Mouse (Mus musculus): ENCODE measurements at regions not wholly inside any gene's neighbourhood (a gene's known extent, or its start where the extent isn't known, plus 50 kb on each side); places are given as distances from the start of the nearest gene placed in this dataset.

DNA sequence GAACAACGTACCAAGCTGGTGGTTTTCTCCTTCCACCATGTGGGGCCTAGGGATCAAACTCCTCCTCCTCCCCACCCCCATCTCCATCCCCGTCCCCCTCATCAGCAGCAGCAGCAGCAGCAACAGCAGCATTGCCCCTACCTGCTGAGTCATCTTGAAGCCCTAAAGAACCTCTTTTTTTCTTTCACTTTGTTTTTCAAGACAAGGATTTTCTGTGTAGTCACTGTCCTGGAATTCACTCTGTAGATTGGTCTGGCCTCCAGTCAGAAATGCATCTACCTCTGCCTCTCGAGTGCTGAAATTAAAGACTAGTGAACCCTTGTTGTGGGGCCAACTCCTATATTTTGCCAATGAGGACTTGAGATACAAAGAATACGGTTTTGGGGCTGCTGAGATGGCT is 85.6 kb upstream of the Tle3 start:
- DNase-seq (ENCODE audit: low spot score in 2 of 2), result no peak

DNA sequence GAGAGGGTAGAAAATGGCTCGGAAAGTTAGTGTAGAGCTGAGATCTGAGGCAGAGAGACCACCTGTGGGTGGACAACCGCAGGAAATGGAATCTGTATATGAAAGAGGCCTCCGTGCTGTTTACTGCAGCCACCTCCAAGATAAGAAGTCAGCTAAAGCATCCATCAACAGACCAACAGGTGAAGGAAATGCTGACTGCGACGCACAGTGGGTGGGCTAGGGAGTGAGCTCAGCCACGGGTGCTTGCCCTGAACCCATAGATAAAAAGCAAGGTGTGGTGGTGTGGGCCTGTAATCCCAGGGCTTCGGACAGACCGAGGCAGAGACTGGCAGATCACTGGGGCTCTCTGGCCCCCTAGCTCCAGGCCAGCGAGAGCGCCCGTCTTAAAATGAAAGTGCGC is 83.0 kb upstream of the Tle3 start:
- no peak for DNase-seq (ENCODE audit: low spot score in 2 of 2)

DNA sequence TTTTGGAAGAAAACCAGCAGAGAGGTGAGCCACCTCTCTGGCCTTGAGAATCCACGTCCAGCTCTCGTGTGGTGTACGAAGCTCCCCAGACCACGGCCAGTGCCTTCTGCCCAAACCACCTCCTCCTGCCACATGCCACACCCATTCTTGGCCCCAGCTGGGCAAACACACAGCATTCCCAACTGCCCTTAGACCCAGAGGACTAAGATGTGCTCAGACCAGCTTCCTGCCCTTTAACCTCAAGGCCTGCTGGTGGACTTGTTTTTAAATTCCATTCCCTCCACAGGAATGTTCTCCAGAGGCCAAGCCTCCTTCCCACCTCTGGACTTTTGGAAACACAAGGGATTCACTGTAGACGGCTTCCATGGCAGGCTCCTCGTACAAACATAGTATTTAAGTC is 82.5 kb upstream of the Tle3 start:
- DNase-seq (ENCODE audit: low spot score in 2 of 2), result no peak

DNA sequence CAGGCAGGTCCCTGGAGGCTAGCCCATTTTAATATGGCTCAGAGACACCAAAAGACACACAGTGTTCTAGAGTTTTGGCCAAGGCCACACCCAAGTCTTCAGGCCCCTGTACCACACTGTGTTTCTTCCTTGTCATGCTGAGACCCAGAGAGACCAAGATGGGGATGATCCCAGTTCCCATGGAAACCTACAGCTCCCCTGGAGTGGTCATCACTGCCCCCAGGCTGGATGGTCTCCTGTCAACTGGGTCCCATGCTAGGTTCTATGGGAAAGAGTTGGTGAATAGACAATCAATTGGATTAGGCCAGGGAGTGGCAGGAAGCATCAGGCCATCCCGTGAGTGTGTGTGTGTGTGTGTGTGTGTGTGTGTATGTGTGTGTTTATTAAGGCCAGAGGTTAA is 80.5 kb upstream of the Tle3 start:
- no peak for DNase-seq (ENCODE audit: low spot score in 2 of 2)

DNA sequence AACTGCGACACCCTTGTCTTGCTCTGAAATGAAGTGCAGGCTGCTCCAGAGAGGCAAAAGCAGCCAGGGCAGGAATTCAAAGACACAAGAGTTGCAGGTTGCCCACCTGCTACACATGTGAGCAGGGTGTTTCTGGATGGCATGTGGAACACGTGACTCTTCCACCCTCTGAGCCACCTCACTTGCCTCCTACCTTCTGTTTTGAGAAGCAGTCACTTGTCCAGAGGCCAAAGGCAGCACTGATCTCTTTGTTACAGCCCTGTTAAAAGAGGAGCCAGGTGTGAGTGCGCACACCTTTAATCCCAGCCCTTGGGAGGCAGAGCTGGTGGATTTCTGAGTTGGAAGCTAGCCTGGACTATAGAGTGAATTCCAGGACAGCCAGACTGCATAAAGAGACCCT is 79.7 kb upstream of the Tle3 start:
- DNase-seq (ENCODE audit: low spot score in 2 of 2), result no peak

DNA sequence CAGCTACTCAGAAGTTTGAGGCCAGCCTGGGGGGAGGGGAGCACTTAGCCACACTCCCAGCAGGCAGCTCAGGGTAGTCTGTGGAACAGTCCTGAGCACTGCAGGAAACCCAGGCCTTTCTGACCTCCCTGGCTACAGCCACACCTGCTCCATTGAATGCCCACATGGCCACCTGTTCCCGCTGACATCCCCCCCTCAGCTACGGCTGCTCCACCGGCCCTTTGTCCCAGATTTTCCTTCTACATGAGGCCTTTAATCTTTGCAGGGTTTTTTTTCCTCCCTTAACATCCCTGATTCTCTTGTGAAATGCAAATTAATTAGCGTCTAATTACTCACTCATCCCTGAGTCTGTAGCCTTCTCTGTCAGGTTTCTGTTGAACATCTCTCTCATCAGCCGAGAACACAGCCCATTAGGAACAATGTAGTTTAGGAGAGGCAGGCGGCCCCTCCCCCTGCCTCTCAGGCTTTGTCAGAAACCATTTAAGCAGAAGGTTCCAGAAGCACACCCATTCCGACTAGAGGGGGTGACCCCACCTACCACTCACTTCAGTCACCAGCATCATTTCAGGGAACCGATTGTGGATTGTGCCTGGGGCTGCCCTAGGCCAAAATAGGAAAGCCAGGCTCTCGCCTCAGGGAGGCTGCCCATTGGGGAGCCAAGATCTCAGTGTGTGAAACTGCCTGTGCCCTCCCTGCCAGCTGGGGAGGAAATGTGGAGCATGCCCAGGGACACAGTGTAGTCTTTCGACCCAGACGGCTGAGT is 78.8 kb upstream of the Tle3 start:
- no peak for DNase-seq (ENCODE audit: low spot score in 2 of 2)

DNA sequence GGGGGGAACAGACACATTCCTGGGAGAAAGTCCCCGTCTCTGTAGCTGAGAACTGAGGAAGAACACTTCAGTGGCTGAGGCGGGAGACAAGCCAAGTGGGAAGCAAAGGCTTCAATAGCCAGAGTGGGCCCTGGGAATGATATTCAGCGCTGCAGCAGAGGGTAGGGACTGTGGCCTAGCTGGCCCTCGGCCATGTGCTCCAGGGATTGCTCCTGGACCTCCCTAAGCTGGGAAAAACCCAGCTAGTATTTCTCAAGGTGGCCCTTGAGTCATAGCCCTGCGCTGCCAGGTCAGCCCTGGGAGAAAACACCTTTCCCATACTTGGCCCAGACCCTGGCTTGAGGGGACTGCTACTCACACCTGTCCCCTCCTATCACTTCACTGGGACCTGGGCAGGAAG is 77.2 kb upstream of the Tle3 start:
- no peak for DNase-seq (ENCODE audit: low spot score in 2 of 2)

DNA sequence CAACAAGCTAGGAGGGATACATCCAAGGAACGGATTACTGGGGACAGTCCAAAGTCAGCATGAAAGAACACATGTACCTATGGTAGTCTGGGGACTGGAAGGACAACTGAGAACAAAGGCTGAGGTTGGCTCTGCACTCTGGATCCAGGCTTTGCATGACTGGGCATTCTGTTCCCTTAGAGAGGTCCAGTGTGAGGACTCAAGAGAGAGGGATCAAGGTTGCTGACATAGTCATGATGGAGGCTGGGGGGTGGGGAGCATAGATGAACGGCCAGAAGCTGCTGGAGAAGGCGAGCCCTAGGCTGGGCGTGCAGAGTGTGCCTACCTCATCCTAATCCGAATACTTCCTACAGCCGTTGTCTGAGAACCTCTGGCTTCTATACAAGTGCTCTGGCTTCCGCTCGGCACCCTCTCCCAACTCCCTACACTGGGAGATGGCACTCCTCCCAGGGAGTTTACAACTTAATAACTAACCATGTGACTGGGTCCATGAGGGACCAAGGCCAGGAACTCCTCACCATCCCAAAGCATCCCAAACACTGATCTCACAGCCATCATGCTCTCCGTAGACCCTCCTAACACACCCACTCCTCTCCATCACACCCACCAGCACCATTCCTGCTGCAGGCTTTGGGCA is 75.7 kb upstream of the Tle3 start:
- no peak for DNase-seq (ENCODE audit: low spot score in 2 of 2)

DNA sequence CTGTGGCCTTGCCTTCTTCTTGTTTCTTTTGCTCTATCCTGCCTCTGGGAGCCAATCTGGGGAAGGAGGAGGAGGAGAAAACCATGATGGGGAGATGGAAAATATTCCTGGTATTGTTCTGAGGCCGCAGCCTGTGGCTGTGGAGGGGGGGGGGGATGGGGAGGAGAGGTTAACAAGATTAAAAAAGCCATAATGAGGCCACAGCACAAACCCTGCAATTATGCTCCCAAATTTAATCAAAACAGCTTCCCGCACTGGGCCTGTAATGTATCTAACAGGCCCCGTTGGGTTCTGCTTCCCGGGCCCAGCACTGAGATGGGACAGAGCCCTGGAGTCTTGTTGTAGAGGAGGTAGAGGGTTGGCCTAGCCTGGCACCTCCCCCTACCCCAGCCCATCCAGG is 74.8 kb upstream of the Tle3 start:
- no peak for DNase-seq (ENCODE audit: low spot score in 2 of 2)

DNA sequence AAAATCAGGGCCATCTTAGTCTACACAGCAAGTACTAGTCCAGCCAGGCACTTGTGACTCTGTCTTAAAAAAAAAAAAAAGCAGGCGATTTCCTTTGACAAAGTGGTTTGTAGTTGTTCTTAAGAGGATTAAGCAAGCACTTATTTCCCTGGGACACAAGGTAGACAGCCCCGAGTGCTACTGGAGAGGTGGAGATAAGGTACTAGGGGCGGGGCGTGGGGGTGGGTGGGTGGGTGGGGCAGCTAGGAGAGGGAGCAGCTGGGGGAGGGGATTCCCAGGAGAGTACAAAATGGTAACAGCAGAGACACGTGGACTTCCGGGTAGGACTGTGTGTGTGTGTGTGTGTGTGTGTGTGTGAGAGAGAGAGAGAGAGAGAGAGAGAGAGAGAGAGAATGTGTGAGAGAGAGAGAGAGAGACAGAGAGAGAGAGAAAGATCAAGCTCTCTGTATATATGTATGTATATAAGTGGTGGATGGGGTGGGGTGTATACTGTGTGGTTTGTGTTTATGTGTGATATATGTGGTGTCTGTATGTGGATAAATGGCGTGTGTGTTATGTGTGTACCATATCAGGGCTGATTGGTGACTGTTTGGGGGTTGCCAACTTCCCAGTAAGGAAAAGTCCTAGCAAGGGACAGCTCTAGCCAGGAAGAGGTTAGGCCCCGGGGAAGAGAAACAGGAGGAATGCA is 72.1 kb upstream of the Tle3 start:
- DNase-seq (ENCODE audit: low spot score in 2 of 2), result no peak

DNA sequence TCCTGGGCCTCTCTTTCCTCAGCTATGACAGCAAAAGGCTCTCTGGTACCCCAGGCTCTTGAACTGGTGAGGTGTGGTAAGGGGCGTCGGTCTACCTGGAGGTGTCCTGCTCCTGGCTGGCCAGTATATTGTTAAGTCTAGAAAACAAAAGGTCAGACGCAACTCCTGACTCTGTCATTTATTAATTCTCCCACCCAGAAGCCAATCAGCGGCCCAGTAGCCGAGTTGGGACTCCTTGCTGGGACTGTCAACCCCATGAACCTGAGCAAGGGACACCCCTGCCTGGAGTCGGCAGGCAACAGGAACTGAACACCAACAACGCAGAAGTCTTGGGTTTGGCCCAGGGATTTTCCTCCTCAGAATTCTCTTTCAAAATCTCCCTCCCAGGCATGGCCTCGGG is 71.1 kb upstream of the Tle3 start:
- DNase-seq (ENCODE audit: low spot score in 2 of 2), result no peak

DNA sequence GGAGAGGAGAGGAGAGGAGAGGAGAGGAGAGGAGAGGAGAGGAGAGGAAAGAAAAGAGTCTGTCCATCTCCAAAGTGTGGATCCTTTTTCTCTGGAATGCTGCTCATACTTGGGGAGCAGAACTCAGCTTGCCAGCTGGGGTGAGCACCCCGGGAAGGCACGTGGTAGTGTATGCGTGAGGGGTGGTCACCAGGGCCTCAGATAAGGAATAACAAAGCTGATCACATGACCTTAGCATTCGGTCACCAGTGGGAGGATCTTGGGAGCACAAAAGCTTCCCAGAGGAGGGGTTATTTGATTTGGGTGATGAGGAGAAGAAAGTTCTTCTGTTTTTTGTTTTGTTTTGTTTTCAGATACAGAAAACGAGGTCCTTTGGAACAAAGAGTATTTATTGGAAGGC is 69.4 kb upstream of the Tle3 start:
- DNase-seq (ENCODE audit: low spot score in 2 of 2), result no peak

DNA sequence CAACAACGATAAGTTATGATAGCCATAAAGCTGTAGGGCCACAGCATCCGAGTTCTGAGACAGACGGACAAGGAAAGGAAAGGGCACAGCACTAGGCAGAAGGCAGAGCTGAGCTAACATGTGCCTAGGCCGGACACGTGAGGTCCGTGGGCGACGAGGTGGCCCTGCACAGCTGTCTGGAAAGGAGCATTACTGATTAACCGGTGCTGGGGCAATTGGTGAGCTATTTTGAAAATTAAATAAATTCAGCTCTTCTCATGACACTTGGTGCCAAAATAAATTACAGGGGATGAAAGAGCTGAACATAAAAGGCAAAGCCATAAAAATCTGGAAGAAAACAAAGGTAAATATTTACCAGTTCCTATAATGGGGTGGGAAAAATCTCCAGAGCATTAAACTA is 65.9 kb upstream of the Tle3 start:
- DNase-seq (ENCODE audit: low spot score in 2 of 2), result no peak

DNA sequence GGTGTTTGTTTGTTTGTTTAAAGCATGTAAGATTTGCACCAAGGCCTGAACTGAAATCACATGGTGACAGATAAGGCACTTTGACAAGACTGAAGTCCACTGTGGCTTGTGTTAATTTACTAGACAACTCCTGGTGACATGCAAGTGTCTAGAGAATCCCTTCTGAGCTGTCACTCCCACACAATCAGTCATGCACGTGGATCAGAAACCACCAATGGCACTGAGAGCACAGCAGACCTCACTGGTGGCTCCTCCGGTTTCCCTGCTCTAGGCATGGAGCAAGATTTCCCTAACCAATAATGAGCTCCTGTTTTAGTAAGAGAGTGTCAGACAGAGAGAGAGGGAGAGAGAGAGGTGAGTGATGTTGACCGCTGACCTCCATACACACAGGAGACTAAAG is 63.1 kb upstream of the Tle3 start:
- no peak for DNase-seq (ENCODE audit: low spot score in 2 of 2)

DNA sequence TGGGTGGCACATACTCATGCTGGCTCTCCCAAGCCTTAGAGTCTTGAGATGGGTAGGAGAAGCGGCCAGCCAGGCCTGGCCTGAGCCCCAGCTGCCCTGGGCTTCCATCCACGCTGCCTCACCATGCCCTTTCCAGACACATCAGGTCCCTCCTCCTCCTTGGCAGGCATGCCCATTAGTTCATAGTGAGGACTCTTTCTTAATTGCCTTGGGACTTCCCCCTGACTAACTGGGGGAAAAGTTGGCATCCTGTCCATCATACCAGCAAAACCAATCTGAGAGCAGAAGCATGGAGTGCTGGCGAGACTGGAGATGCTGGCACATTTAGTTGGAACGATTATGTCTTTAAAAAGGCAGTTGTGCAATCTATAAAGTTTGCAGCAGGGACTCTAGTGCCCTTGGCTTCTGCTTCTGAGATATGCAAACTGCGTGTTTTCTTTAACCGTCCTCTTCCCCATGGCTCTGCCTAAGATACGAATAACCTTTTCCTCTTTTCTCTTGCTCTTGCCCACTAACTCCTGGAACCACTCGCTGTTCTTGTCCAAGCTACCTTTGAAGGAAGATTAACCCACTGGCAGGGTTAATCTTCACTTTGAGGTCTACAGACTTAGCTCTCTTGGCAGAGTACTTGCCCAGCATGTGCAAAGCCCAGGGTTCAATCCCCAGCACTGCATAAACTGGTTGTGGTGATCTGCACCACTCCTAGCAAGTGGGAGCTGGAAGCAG is 62.2 kb upstream of the Tle3 start:
- DNase-seq (ENCODE audit: low spot score in 2 of 2), result peak; percentile 37 to 41

DNA sequence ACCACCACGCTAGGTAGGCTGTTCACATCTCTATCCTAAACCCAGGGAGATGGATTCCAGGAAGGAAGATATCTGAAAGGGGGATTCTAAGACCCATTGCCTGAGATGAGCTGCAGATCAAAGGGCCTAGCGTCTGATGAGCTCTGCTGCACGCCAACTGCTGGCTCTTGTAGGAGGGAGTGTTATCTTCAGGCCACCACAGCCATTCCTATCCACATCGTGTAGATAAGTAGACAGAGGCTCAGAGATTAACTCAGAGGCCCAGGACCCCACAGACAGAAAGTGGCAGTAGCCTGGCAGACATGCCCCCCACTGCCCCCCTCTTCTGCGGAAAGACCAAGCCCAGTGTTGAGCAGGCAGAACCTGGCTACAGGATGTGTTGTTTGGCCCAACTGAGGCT is 61.6 kb upstream of the Tle3 start:
- DNase-seq (ENCODE audit: low spot score in 2 of 2), result no peak

DNA sequence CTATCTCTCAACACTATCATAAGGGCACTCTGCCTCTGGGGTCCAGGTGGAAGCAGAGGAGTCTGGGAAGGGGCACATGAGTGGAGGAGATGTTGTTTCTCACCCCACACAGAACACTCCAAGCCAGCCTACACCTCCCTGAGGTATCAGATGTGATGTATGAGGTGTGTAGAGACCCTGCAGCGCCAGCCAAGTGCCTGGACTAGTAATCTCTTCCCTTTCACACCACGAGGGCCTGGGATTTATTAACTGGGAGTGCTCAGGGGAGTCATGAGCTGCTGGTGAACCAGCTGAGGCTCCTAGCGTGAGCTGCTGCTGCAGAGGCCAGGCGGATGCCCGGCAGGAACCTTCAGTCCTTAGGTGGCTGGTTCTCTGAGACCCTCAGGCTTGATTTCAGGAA is 60.6 kb upstream of the Tle3 start:
- DNase-seq (ENCODE audit: low spot score in 2 of 2), result no peak

DNA sequence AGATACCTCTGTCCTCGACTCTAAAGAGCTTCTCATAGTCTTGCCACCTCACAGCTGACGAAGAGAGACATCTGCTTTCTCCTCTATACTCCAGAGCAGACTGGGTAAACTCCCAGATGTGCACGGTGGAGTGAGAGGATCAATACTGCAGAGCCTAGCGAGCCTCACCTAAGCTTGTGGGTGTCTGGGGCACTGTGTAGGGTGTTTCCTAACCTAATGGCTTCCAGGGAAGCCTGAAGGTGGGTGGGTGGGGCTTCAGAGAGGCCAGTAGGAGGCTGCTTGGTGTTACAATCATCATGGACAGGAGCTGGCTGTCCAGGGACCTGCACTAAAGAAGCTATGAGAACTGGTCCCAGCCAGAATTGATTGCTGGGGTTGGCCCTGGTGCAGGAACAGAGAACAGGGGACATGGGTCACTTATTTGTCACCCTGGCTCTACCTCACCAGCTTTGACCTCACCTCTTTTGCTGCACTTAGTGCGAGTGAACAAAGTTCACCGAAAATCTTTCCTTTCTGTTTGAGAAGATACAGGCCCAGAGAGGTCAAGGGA is 57.5 kb upstream of the Tle3 start:
- no peak for DNase-seq (ENCODE audit: low spot score in 2 of 2)

DNA sequence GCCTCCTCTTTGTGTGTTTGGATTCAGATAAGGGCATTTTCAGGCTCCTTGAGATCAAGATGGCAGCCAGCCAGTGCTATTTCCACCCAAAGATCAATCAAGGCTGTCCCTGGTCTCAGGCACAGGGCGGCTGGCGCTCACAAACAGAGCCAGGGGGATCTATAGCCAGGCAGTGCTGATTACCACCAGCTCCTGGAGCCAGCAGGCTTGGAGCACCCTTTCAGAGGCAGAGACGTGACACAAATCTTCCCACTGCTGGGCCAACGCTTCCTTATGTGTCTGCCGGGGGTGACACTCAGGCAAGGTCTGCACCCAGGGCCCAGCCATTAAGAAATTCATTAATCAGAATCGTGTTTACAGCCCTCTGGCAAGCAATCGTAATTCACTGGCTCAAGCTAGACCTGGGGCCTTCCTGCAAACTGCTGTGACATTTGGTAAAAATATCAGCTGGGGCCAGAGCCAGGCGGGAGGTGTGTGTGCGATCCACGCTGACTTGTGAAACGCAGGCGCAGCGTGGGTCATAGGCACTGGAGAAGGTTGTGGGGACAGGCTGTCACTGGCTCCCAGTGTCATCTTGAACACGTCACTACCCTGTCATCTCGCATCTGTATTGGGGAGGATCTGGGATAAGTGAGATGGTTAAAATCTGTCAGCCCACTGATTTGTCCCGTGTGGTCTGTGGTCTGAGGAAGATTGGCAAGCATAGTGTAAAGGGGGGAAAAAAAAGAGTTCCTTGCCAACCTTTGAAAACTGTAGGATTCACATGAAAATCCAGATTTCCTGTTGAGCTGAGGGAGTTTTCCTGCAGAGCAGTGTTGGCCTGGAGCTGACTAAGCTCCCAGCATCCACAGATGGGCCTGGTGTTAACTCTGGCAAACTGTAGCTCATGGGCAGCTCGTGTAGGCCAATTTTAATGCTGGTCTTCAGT is 56.5 kb upstream of the Tle3 start:
- DNase-seq (ENCODE audit: low spot score in 2 of 2), result no peak

DNA sequence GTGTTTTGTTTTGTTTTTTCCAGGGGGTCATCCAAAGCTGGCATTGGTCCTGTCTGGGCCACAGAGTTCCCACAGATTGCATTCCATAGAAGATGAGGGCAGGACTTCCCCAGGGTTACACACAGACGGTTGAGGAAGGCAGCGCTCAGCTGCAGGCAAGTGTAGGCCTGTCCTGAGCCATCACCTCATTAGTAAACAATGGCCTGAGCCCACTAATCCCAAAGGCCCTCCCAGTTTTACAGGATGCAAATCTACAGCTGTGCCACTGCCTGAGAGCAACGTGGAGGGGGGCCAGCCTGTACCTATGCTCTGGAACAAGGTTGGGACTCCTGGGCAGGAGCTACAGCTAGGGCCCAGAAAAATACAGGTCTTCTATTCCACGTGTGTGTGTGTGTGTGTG is 55.7 kb upstream of the Tle3 start:
- DNase-seq (ENCODE audit: low spot score in 2 of 2), result no peak

DNA sequence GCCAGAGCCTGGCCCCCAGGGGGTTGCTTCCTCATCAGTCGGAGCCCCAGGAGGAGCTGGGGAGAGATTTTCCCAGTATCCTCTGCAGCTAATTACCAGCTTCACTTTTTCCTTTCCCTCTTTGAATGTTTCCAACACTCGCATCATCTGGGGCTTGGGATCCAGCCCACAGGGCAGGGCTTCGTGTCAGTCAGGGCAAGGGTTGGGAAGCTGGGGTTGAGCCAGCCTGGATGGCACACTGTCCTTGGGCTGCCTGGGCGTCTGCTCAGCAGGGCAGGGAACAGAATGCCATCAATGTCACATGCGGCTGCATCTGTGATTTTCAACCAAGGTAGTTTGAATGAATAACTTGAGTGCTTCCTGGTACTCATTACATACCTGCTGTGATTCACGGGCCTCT is 52.4 kb upstream of the Tle3 start:
- no peak for DNase-seq (ENCODE audit: low spot score in 2 of 2)
